Mouse (Mus musculus) MEL (cell line): ENCODE results near the gene Gm21954. TPM values are rescaled to one million over a fixed set of nuclear protein-coding genes. Genes with fewer than 3 reads are reported as not detected.

Experiments used
- DNase-seq: peaks from one replicate; pipeline ENCODE4 v3.0.0; 2011; ENCODE audit warnings: low read depth, low spot score
- H3K27ac ChIP-seq: 2 replicates; pipeline ENCODE4 v1.5.1; 2012; ENCODE audit warnings: low read depth, mild to moderate bottlenecking, control low read depth, low read length, moderate library complexity; ENCODE audit not compliant: control insufficient read depth
- H3K27me3 ChIP-seq, 2 experiments: fragments of 150-350 bp in 1 of 2; sonication (generic) in 1 of 2; 2 replicates each; pipeline ENCODE4 v1.6.1; 2012; ENCODE audit warnings: low read length in 2 of 2, mild to moderate bottlenecking in 2 of 2, improper control_type of control experiment in 1 of 2, moderate library complexity in 1 of 2; ENCODE audit not compliant: insufficient read depth in 2 of 2, control insufficient read depth in 1 of 2
- H3K36me3 ChIP-seq, 2 experiments: 2 replicates each; pipeline ENCODE4 v1.6.1; 2012 to 2014; ENCODE audit warnings: low read length in 2 of 2, improper control_type of control experiment in 1 of 2, inconsistent platforms in 1 of 2, mild to moderate bottlenecking in 1 of 2; ENCODE audit not compliant: insufficient read depth in 2 of 2, control insufficient read depth in 1 of 2
- H3K4me1 ChIP-seq, 2 experiments: fragments of 150-350 bp in 1 of 2; sonication (generic) in 1 of 2; 2 replicates each; pipeline ENCODE4 v1.6.1; 2012; ENCODE audit warnings: low read length in 2 of 2, improper control_type of control experiment in 1 of 2, mild to moderate bottlenecking in 1 of 2; ENCODE audit not compliant: insufficient read depth in 2 of 2, control insufficient read depth in 1 of 2
- H3K4me3 ChIP-seq, 2 experiments: fragments of 150-350 bp in 1 of 2; sonication (generic) in 1 of 2; 2 replicates each; pipeline ENCODE4 v1.5.1; 2012; ENCODE audit warnings: low read depth in 2 of 2, low read length in 2 of 2, mild to moderate bottlenecking in 2 of 2, moderate library complexity in 2 of 2, control low read depth in 1 of 2, improper control_type of control experiment in 1 of 2; ENCODE audit not compliant: control insufficient read depth in 1 of 2, insufficient read depth in 1 of 2
- H3K79me2 ChIP-seq: 2 replicates; pipeline ENCODE4 v1.6.1; 2012; ENCODE audit warnings: mild to moderate bottlenecking, low read length, moderate library complexity; ENCODE audit not compliant: control insufficient read depth, poor library complexity, insufficient read depth
- H3K9ac ChIP-seq: 2 replicates; pipeline ENCODE4 v1.6.1; 2012; ENCODE audit warnings: low read depth, mild to moderate bottlenecking, control low read depth, low read length, moderate library complexity; ENCODE audit not compliant: control insufficient read depth, poor library complexity, severe bottlenecking
- H3K9me3 ChIP-seq: fragments of 150-350 bp; sonication (generic); replicated peaks from 2 replicates; pipeline ENCODE4 v1.6.1; 2012; ENCODE audit warnings: mild to moderate bottlenecking, low read length, improper control_type of control experiment, moderate library complexity; ENCODE audit not compliant: insufficient read depth
- CHD1 ChIP-seq: IDR thresholded peaks from 2 replicates; pipeline ENCODE4 v1.6.1; 2012; ENCODE audit warnings: low read depth, mild to moderate bottlenecking, inconsistent platforms, low read length, improper control_type of control experiment
- CHD2 ChIP-seq: IDR thresholded peaks from 2 replicates; pipeline ENCODE4 v1.6.1; 2011; ENCODE audit warnings: low read length, improper control_type of control experiment
- GABPA ChIP-seq: IDR thresholded peaks from 2 replicates; pipeline ENCODE4 v1.6.1; 2012; ENCODE audit warnings: low read depth, mild to moderate bottlenecking, inconsistent platforms, low read length, improper control_type of control experiment, moderate library complexity
- GATA1 ChIP-seq: IDR thresholded peaks from 2 replicates; pipeline ENCODE4 v1.6.1; 2011; ENCODE audit warnings: low read depth, low read length, improper control_type of control experiment
- HCFC1 ChIP-seq: IDR thresholded peaks from 2 replicates; pipeline ENCODE4 v1.6.1; 2012; ENCODE audit warnings: low read depth, mild to moderate bottlenecking, inconsistent platforms, low read length, improper control_type of control experiment, moderate library complexity
- KAT2A ChIP-seq: conservative IDR thresholded peaks from 2 replicates; pipeline ENCODE4 v1.6.1; 2012; ENCODE audit warnings: low read depth, low read length, improper control_type of control experiment, inconsistent platforms
- MAFK ChIP-seq: IDR thresholded peaks from 2 replicates; pipeline ENCODE4 v1.6.1; 2011; ENCODE audit warnings: low read depth, mild to moderate bottlenecking, low read length, improper control_type of control experiment, borderline replicate concordance
- MAZ ChIP-seq: IDR thresholded peaks from 2 replicates; pipeline ENCODE4 v1.6.1; 2012; ENCODE audit warnings: low read depth, mild to moderate bottlenecking, inconsistent platforms, low read length, improper control_type of control experiment
- MXI1 ChIP-seq: IDR thresholded peaks from 2 replicates; pipeline ENCODE4 v1.6.1; 2011; ENCODE audit warnings: mild to moderate bottlenecking, low read depth, low read length, improper control_type of control experiment
- MYB ChIP-seq: IDR thresholded peaks from 2 replicates; pipeline ENCODE4 v1.6.1; 2011; ENCODE audit warnings: mild to moderate bottlenecking, low read depth, low read length, improper control_type of control experiment
- MYC ChIP-seq: IDR thresholded peaks from 2 replicates; pipeline ENCODE4 v1.6.1; 2011; ENCODE audit warnings: low read depth, mild to moderate bottlenecking, low read length, improper control_type of control experiment, moderate library complexity
- NELFE ChIP-seq: IDR thresholded peaks from 2 replicates; pipeline ENCODE4 v1.6.1; 2011; ENCODE audit warnings: low read depth, low read length, improper control_type of control experiment
- RAD21 ChIP-seq: IDR thresholded peaks from 2 replicates; pipeline ENCODE4 v1.6.1; 2011; ENCODE audit warnings: mild to moderate bottlenecking, low read depth, low read length, improper control_type of control experiment
- RCOR1 ChIP-seq: IDR thresholded peaks from 2 replicates; pipeline ENCODE4 v1.6.1; 2012; ENCODE audit warnings: low read depth, mild to moderate bottlenecking, inconsistent platforms, low read length, improper control_type of control experiment
- SMC3 ChIP-seq: IDR thresholded peaks from 2 replicates; pipeline ENCODE4 v1.6.1; 2011; ENCODE audit warnings: low read depth, low read length, improper control_type of control experiment
- TAL1 ChIP-seq: IDR thresholded peaks from 2 replicates; pipeline ENCODE4 v1.6.1; 2012; ENCODE audit warnings: mild to moderate bottlenecking, inconsistent platforms, low read length, moderate library complexity, mixed read lengths
- ZC3H11A ChIP-seq: IDR thresholded peaks from 2 replicates; pipeline ENCODE4 v1.6.1; 2012; ENCODE audit warnings: low read depth, mild to moderate bottlenecking, inconsistent platforms, low read length, improper control_type of control experiment
- ZKSCAN1 ChIP-seq: IDR thresholded peaks from 2 replicates; pipeline ENCODE4 v1.6.1; 2012; ENCODE audit warnings: low read depth, mild to moderate bottlenecking, inconsistent platforms, low read length, improper control_type of control experiment, moderate library complexity
- polyA plus RNA-seq, 2 experiments: library from polyadenylated mRNA; stranded (reverse) in 1 of 2; unstranded in 1 of 2; fragments of >175 nt in 1 of 2; fragments of >200 nt in 1 of 2; gene quantifications; 2 replicates each; pipeline versions ENCODE4 v1.2.1 to v1.2.4; 2012; ENCODE audit warnings: low replicate concordance in 2 of 2, low read depth in 1 of 2; ENCODE audit not compliant: insufficient read length in 2 of 2, insufficient read depth in 1 of 2, missing spikeins in 1 of 2
- total RNA-seq: library from RNA; depleted of rRNA; stranded (reverse); fragments of 300-350 nt; gene quantifications from 2 replicates; pipeline ENCODE4 v1.2.3, GENCODE M21; 2012

The Gm21954 gene
- total and polyA plus RNA-seq, 3 experiments = not detected

DNA sequence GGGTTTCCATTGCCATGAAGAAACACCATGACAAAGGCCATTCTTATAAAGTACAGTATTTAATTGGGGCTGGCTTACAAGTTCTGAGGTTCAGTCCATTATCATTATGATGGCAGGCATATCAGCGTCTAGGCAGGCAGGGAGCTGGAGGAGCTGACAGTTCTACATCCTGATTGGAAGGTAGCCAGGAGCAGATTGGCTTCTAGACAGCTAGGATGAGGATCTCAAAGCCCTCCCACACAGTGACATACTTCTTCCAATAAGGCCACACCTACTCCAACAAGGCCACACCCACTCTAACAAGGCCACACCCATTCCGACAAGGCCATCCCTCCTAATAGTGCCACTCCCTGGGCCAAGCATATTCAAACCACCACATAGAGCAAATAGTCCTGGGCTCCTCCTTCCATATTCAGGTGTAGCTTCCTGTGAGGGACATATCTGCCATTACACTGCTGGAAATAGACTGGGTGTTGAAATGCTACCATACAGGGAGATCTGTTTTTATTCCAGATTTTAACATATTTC is 41.9 kb downstream of the Gm21954 start:
- Histone ChIP-seq H3K27ac (no peak overlapping the region), H3K36me3 (no peaks in the 10 kb centered on the region), H3K9me3 (no peaks in the 10 kb centered on the region), H3K4me3 (no peak overlapping the region), H3K4me1 (no peaks in the 10 kb centered on the region), H3K79me2 (no peaks in the 10 kb centered on the region), H3K27me3 (no peaks in the 10 kb centered on the region), H3K9ac (no peak overlapping the region)
- no peak for DNase-seq
- TF ChIP-seq MYB (no peak), MXI1 (no peak), SMC3 (no peak)

DNA sequence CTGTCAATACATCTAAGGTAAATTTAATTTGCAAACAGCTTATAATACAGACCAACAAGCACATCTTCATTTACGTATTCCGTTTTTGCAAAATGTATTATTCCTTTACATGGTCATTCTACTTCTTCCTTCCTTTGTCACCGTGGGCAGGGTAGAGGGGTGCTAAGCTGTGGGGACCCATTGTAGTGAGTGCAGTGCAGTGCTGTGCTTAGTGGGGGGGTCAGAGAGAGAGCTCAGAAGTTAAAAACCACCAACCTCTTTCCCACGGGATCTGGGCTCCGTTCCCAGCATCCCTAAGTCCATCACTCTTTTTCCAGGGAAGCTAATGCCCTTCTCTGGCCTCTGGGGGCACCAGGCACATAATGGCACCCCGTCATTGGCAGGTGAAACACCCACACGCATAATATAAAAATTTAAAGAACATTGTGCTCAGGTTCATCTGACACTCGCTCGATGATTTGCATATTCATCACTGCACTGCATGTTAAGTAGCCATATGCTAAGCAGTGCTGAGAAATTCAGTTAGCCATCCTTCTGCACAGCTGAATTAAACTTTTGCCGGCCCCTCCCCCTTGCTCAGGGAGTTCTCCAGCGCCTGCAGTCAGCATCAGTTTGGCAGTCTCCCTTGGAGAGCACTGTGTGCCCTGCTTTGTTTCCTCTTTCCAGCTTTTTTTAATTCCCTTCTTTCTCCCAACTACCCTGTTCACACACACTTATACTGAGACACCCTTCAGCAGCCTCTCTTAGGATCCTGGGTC is 48.2 kb downstream of the Gm21954 start:
- Histone ChIP-seq H3K79me2 (no peaks in the 10 kb centered on the region), H3K4me1 (no peaks in the 10 kb centered on the region), H3K27me3 (no peaks in the 10 kb centered on the region), H3K9me3 (no peaks in the 10 kb centered on the region), H3K36me3 (no peaks in the 10 kb centered on the region), H3K9ac (no peak overlapping the region), H3K4me3 (no peak overlapping the region), H3K27ac (no peak overlapping the region)
- DNase-seq = no peak
- TF ChIP-seq CHD1 = no peak
- TF ChIP-seq MYC = no peak
- no peak for TF ChIP-seq ZC3H11A
- TF ChIP-seq NELFE = no peak
- no peak for TF ChIP-seq MAZ

DNA sequence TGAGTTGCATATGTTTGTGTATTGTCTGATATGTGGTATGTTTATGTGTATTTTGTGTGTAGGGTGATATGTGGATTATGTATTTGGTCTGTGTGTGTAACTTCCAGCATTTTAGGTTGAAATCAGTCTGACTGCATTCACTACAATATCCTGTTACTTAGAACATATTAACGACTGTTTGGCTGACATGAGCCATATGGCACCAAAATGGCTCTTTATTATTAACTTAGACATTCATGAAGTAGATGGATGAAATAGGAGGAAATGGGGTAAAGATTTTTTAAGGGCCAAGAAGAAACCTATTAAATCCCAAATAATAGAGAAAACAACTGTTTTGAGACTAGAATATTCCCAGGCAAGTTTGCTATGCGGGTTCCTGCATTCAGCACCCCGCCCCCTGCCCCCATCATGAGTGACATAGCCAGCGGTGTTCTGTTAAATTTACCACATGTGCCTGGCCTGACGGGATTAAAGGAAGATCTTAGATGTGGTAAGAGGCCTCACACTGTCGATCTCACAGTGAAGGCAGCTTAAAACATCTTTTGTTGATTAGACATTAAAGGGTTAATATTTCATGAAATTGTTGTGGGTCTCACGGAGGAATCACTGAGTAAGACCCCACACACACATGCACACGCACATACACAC is 51.5 kb downstream of the Gm21954 start:
- Histone ChIP-seq H3K4me1 (no peaks in the 10 kb centered on the region), H3K79me2 (no peaks in the 10 kb centered on the region), H3K9ac (no peak overlapping the region), H3K27ac (no peak overlapping the region), H3K9me3 (no peaks in the 10 kb centered on the region), H3K36me3 (no peaks in the 10 kb centered on the region), H3K27me3 (no peaks in the 10 kb centered on the region), H3K4me3 (no peak overlapping the region)
- TF ChIP-seq HCFC1 (no peak), SMC3 (no peak), KAT2A (no peak), ZKSCAN1 (no peak), CHD2 (no peak), GATA1 (no peak), ZC3H11A (no peak), RCOR1 (no peak), GABPA (no peak), MAFK (no peak), NELFE (no peak), TAL1 (no peak), CHD1 (no peak), RAD21 (no peak)
- DNase-seq = no peak
